Mouse (Mus musculus): ENCODE data around the gene Ckb.
A peak's percentile ranks its signal among the peaks of the same experiment; 100 is the strongest.
"Not testable (repeated sequence)": the region's sequence is repeated elsewhere in the genome, so short reads cannot be mapped to it uniquely, and the experiment has no call there.

The Ckb gene

GRCm38 (mm10) chr12:111668457-111668912, 3.7 kb downstream of the Ckb start:
- peak; percentile 91 for DNase-seq

- DNase-seq: no peak
These were observed 4.7 kb downstream of the Ckb start for GRCm38 (mm10) chr12:111667421-111667820.

- no peak for DNase-seq
These were observed 5.8 kb downstream of the Ckb start for GRCm38 (mm10) chr12:111666380-111666779.

- DNase-seq: no peak
These were observed 6.9 kb downstream of the Ckb start for GRCm38 (mm10) chr12:111665041-111665880.

- no peak for DNase-seq
These were observed 7.9 kb downstream of the Ckb start for GRCm38 (mm10) chr12:111664144-111664634.

- DNase-seq: no peak
These were observed 8.7 kb downstream of the Ckb start for GRCm38 (mm10) chr12:111663228-111664143.

GRCm38 (mm10) chr12:111661554-111661953, 10.6 kb downstream of the Ckb start:
- DNase-seq: not testable (repeated sequence)

GRCm38 (mm10) chr12:111660628-111661027, 11.5 kb downstream of the Ckb start:
- DNase-seq: no peak

GRCm38 (mm10) chr12:111659331-111659730, 12.8 kb downstream of the Ckb start:
- no peak for DNase-seq

GRCm38 (mm10) chr12:111655695-111656094, 16.4 kb downstream of the Ckb start:
- peak; percentile 75 for DNase-seq

- DNase-seq: peak; percentile 67
These were observed 18.7 kb downstream of the Ckb start for GRCm38 (mm10) chr12:111653434-111653833.

- no peak for DNase-seq
These were observed 19.2 kb downstream of the Ckb start for GRCm38 (mm10) chr12:111652953-111653352.

GRCm38 (mm10) chr12:111648061-111648645, 24.0 kb downstream of the Ckb start:
- peak; percentile 38 for DNase-seq
